Mouse (Mus musculus) frontal cortex, adult (tissue): ENCODE data around the gene Kpna2.

Experiments used
- ATAC-seq: cut with Nextera tagmentation; 2 replicates; pipeline ENCODE4 v1.9.2; 2017; ENCODE audit warnings: mild to moderate bottlenecking, moderate library complexity, mixed read lengths; ENCODE audit not compliant: low TSS enrichment

Gene Kpna2

DNA sequence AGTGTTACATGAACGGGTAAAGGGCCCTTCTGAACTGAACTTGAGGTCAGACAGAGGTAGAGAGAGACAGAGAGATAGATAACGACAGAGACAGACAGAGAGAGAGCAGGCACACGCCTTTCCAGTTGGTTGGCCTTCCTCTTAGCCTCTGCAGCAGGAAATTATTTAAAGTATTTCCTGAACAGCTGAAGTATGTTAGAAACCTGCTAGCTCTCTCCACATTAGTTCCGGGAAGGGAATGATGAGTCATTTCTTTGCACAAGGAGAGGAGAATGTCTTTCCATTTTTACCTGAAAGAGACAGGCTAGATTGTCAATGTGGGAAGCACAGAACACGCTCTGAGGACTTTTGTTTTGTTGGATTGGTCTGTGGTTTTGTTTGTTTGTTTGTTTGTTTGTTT, 17.0 kb downstream of the Kpna2 start:
- ATAC-seq: no peak

DNA sequence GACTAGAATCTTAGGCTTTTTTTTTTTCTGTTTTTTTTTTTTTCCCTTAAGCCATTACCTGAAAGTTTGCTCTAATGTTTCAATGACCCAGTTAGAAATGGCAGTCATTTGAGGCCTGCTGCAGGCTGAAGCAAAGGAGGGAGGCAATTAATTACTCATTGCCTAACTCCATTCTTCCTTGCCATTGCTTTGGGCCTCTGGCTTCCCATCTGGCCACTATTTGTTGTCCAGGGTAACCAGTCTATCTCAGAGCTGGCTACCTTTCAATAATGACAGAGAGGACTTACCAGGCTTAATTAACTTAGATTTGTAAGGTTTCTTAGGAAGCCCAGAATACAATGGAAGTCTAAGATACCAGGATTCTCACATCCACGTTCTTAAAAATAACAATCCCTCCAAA, 17.6 kb downstream of the Kpna2 start:
- no peak for ATAC-seq

DNA sequence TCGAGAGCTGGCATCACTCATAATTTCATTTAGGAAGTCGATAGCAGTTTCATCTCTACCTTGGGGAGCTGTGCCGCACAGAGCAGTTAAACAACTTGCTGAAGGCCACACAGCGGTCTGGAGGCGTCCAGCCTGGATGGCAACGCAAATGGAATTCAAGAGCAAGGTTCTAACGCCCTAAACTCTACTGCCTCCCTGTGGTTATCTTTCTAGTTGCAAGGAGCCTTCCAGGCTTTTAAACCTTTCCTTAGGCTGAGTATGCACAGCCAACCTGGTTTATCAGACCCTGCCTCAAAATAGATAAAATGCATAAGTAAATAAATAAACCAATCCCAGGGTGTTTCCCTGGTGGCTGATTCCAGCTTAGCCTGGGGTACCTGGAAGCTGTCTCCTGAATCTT, 18.9 kb downstream of the Kpna2 start:
- ATAC-seq: peak; percentile 59

DNA sequence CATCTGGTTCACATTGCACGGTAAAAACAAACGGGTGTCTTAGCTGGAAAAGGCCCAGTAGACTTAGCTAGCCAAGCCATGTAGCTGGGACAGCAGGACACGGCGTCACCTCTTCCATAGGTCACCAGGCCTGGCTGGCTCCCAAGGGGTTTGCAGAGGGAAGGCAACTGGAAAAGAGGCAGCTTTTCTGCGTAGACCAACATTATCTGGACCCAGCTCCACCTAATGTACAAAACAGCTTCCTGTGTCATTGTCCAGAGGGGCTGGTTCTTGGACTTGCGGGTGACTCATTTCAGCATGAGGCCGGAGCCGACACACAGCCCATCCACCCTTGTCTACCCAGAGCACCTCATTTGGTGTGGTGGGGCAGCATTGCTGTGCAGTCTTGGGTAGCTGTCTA, 23.1 kb downstream of the Kpna2 start:
- ATAC-seq: no peak

DNA sequence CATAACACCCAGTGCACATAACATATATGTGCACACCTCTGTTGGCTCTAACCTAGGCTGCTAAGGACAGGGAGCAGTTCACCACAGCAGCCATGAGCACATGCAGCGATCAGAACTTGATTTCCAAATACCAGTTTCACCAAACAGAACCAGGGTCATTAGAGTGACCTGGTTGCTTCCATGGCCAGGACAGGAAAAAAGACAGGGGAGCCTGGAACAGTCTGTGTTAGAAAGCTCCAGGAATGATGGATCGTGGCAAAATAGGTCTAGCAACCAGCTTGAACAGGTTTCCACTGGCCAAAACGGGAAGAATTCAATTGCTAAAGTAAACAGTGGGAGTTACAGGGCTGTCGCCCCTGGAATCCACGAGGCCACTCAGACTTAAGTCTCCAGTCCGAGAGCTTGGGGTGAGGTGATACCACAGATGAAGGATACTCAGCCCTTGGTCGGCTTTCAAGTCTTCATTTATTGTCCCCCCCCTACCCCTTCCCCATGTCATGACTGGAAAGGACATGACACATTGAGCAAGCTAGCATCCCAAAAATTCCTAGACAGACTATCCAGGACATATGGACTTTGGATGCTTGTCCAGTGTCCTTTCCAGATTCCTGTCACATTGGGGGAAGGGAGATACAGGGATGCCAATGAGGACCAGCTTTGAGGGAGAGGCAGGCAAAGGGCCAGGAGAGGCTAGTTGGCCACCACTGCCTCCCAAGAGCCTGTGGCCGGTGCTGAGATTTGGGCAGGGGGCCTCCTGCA, 23.7 kb downstream of the Kpna2 start:
- ATAC-seq: no peak

DNA sequence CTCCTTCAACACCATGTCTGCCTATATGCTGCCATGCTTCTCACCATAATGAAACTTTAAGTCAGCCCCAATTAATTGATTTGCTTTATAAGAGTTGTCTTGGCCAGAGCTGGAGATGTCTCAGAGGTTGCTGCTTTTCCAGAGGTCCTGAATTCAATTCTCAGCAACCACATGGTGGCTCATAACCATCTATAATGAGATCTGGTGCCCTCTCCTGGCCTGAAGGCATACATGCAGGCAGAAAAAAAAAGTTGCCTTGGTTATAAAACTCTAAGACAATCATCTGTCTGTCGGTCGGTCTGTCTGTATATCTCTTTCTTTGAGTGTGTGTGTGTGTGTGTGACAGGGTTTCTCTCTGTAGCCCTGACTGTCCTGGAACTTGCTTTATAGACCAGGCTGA, 24.9 kb downstream of the Kpna2 start:
- no peak for ATAC-seq

DNA sequence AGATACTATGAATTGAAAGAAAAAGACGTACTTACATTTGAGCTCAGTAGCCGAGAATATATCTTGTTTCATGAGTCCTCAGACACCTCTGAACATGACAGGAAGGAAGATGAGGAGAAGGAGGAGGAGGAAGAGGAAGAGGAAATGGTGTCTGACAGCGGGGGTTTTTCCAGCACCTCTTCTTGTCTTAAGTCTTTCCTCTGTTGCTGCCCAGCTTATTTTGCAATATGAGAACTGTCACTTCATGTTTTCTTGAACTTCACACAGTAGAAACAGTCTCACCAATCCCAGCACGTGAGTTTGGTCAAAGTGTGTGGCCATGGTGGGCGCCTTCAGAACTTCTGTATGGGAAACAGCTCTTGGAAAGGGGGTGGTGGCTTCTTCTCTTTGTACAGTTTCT, 26.3 kb downstream of the Kpna2 start:
- no peak for ATAC-seq

DNA sequence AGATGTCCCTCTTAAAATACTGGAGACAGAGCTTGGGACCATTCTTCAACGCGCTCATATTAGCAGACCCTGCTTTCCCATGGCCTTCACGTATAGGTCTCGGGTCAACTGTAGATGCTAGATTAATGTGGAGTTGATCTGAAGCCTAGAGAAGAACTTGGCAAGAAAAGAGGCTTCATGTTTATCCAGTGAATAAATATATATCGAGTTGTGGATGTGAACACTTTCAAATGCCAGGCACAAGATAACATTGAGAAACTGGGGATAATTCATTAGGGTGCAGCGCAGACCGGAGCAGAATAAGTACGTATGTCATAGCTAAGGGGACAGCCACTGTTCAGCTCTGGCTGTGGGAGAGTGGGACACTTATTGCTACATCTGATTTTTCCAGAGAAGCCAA, 29.5 kb downstream of the Kpna2 start:
- ATAC-seq: no peak

DNA sequence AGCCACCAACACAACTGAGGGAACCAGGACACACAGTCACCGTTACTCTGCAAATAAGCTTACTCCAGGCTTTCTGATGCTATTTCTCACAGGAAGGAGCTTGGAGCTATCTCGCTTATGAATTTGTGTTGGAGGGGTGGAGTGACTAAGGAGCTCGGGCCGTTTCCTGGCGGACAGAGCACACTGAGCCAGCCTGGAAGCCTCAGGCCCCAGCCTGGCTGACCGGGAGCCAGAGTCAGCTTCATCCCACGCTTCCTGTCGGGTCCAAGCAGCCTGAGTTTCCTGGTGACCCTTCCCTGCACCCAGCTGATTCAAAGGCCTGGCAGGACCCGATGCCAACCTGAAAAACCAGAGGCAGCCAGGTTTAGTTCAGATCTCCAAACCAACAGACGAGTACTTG, 31.7 kb downstream of the Kpna2 start:
- no peak for ATAC-seq

DNA sequence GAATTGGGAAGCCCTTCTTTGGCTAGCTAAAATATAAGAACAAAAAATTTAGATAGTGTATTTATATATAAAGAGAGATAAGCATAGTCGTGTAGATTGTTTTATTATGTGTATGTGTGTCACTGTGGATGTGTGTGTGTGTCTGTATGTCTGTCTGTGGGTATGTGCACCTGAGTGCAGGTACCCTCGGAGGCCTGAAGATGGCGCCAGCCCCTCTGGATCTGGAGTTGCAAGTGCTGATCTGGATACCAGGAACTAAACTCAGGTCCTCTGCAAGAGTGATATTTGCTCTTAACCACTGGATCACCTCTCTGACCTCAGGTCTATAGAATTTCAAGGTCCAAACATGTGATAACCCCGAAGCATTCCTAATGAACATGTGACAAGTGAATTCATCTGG, 33.5 kb downstream of the Kpna2 start:
- ATAC-seq: no peak

DNA sequence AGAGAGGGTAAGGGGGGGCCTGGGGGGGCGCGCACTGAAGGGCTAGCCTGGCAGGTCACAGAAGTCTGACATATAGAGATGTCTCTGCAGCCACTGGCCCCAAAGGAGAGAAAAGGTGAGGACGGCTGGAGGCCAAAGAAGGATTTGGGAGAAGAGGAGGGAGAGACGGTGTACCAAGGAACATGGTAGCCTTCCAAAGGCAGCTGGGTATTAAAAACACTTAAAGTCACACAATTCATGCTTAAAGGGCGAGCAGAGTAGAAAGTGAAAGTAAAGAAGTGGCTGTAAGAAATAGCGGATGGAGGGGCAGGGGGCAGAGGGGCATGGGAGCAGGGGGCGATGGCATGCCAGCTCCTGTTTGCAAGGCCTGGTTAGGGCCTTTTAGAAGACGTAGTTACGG, 37.0 kb downstream of the Kpna2 start:
- no peak for ATAC-seq

DNA sequence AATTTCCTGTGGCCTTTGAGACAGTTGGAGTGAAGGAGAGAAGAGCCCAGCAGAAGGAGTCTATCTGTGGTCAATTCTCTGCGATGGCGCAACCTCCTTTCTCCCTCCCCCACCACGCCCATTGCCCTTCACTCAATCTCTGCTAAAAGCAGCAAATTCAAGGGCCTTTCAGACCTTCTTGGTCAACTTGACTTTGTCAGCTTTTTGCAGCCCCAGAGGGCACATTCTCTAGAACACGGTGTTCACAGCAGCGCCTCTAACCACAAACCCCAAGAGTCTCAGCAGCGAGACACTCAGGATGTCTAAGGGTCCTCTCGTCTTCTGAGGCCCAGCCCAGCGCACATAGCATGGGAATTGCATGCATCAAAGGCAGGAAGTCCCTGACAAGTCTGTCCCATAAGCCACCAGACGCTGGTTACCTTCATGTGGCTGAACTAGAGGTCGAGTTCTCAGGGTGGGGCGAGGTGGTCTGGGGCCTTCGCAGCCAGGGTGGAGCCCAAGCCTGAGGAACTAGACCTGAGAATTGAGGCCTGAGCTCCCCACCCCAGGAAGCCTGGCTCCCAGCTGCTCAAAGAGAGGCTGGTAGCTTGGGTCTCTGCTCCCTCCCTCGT, 37.8 kb downstream of the Kpna2 start:
- ATAC-seq: no peak

DNA sequence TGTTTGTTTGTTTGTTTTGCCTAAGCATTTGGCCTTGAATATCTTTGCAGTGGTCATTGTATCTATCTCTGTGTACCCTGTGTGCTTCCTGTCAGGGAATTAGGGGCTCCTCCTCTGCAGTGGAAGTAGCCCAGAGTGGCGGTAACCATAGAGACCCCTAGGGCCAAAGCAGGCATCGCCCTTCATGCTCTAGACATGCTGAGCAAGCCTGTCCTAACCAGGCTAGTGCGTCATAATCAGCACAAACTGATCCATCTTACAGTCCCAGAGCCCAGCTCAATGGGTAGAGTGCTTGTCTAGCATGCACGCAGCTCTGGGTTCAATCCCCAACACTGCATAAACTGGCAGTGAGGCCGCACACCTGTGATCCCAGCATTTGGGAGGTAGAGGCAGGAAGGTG, 40.2 kb downstream of the Kpna2 start:
- no peak for ATAC-seq

DNA sequence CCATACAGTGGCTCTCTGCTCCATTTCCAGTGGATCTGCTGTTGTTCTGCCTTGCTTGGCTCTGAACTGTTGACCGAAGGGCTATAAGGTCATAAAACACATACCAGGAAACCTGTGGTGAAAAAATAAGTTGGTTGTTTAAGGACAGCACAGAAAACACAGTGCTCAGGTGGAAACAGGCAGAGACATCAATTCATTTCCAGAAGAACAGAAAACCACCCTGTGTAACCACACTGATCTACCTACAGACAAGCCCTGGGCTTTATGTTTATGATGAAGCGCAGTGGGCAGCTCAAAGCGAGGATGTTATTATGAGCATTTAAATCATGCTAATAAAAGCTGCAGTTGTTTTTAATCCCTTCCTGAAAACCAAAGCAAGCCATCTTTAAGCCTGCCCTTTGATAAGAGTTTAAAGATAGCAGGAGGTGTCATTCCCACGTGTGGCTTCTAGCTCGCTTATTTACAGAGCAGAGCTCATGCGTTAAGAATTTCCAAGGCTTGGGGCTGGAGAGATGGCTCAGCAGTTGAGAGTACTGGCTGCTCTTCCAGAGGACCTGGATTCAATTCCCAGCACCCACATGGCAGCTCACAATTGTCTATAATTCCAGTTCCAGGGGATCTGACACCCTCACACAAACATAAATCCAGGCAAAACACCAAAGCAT, 40.8 kb downstream of the Kpna2 start:
- no peak for ATAC-seq

DNA sequence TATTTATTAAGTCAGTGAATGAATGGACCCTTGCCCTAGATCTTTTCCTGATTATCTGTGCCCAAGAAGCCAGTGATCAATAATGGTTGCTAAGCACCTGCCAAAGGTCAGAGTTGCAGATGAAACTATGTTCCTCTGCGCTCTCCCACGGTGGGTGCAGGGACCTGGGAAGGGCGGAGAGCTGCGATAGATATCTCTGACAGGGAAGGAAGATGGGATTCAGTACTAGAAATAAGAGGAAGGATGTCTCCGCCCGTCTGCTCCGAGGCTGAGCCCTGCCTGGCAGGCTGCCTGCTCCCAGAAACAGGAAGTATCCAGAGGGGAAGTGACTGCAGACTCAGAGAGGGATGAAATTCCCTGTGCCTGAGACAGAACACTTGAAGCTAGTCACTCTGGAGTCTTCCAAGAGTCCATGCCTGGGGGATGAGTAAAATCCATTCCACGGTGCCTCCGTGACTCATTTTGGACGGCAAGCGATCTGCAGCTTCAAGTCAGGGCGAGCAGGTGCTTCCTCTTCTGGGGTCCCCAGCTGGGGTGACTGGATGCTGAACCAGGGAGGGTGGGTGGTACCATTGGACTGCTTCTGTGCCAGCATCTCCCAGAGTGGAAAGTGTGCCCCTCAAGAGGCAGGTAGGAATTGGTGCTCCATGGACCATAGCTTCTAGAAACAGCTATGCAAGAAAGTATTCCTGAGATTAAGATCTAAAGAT, 41.9 kb downstream of the Kpna2 start:
- no peak for ATAC-seq

DNA sequence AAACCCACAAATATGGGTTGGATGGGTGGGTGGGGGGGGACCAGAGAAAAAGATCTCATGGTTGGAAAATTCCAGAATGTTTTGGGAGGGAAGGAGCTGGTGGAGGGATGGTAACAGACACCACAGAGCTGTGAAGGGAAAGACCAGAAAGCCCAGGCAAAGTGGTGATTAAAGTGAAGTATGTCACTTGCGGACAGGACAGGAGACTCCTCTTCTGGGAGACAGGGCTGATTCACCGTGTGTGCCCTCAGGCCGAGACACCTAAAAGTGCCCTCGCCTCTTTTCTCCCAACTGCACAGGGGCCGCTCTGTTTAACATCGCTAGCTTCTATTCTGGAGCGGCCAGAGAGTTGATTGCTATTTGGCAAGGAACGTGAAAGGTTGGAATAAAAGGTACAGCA, 44.8 kb downstream of the Kpna2 start:
- no peak for ATAC-seq

DNA sequence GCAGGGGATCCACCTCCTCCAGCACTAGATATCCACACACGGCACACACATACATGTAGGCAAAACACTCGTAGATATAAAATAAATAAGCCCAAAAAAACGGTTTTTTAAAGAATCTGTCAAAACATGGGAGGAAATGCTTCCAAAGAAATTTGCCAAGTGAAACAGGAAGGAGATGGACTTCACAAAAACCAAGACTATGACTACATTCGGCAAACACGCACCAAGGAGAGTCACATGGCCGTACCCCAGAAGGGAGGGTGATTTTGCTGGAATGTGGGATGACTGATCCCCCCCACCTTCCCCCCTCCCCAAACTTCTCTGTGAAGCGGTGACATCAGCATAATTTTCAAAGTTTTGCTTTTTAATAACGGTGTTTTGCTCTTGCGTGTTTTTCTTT, 45.2 kb downstream of the Kpna2 start:
- no peak for ATAC-seq
